Mouse (Mus musculus) liver, postnatal 0 days (tissue): ENCODE results near the gene Dppa3.

Source experiments
- CTCF ChIP-seq: sonication (generic); IDR thresholded peaks from 2 replicates; pipeline ENCODE4 v1.5.1; 2016; ENCODE audit warnings: antibody characterized with exemption, low read depth
- EP300 ChIP-seq: IDR thresholded peaks from 2 replicates; pipeline ENCODE4 v1.6.1; 2016; ENCODE audit warnings: antibody characterized with exemption, low read depth, mild to moderate bottlenecking

- TF ChIP-seq EP300 (no peak), CTCF (no peak)
Measured at GRCm38 (mm10) chr6:122579086-122579485, 47.1 kb upstream of the Dppa3 start.
